Mouse (Mus musculus) R1 (cell line): Measurements from ENCODE around the gene Nr0b2.

ENCODE experiments used
- DNase-seq: peaks from one replicate; pipeline ENCODE4 v3.0.0-alpha.2; 2018; ENCODE audit warnings: low read depth, low spot score

Gene Nr0b2

DNA sequence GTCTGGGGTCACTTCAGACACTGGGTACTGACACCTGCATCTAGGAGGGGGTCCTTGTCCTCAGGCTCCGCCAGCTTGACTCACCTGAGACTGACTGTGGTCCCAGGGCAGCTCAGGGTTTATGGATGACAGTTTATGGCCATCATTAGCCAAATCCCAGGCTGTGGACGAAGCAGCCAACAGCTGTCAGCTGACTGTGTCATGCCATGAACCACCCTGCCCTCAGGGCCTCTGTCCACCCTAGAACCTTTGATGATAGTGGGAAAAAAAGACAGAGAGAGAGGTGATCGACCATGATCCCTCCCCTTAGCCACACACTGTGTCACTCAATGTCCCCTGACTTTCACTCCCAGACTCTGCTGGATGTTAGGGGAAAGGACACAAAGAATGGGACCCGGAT lies 8.4 kb downstream of the Nr0b2 start:
- DNase-seq: no peak

DNA sequence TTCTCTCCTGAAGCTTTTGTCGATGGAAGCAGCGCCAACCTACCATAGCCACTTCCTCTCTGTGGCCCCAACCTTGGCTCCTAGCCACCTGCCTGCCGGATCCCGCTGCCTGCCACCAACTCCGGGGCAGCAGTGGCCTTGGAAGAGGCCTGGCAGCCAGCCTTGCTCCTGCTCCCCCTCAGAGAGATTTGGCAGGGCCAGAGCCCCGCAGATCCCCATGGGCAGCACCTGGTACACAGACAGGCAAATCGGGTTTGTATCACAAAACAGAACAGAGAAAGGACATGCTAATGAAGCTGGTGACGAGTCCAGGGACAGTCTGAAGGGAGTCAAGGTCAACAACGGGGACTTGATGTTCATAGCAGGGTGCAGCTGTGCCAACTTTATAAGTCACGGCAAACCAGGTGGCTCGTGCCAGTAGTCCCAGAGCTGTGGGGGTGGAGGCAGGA lies 10.0 kb downstream of the Nr0b2 start:
- peak; percentile 24 for DNase-seq

DNA sequence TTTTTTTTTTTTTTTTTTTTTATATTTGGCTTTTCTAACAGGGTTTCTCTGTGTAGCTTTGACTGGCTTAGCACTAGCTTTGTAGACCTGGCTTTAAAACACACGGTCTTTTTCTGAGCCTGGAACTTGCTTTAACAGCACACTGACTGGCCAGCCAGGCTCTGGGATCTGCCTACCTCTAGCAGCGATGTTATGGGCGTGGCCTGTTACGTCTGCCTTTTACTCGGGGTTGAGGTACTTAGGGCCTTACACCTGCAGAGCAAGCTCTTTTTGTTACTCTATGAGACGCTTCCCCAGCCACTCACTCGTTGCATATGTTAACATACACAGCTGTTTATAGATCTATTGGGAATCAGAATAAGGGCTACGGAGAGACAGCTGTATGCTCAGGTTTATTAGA lies 14.1 kb downstream of the Nr0b2 start:
- DNase-seq: peak; percentile 83

DNA sequence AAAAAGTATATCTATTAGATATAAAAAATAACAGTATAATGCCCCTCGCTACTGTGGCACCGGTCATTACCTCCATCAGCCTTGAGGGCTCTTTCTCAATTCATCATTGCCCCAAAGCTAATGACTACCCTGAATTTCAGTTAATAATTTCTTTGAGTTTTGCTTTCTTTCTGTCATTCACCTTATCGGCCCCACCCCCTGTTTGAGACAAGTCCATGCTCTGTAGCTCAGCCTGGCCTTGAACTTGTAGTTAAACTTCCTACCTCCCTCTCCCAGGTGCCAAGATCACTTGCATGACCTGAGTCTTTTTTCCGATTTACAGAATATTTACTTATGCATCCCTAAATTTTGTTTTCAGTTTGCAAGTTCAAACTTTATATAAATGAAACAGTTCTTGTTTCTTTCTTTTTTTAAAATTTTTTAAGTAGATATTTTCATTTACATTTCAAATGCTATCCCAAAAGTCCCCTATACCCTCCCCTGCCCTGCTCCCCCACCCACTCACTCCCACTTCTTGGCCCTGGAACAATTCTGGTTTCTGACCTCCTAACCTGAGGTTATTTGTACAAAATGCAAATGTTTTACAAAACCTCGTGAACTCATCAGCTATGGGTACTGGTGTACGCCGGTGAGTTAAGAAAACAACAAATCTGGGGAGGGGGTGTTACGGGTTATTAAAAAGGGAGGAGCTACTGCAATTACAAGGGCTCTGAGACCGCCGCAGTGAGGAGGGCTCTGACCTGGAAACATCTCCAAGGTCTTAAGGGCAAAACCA lies 16.3 kb downstream of the Nr0b2 start:
- no peak for DNase-seq

DNA sequence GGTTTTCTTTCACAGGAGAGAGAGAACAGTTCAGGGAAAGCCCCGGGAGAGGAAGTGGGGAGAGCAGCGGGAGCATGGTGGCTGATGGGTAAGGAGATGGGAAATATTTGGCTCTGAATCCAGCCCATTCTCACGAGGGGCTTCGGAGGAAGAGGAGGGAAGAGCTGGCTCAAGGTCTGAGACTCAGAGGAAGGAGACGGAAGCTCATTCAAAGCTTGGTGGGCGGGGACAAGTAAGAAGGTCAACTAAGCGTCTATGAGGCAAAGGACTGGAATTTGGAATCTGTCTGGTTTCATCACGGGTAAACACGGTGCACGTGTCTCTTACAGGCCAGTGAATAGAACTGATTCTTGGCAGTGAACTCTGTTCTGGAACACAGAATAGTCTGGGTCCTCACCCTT lies 16.9 kb downstream of the Nr0b2 start:
- peak; percentile 89 for DNase-seq

DNA sequence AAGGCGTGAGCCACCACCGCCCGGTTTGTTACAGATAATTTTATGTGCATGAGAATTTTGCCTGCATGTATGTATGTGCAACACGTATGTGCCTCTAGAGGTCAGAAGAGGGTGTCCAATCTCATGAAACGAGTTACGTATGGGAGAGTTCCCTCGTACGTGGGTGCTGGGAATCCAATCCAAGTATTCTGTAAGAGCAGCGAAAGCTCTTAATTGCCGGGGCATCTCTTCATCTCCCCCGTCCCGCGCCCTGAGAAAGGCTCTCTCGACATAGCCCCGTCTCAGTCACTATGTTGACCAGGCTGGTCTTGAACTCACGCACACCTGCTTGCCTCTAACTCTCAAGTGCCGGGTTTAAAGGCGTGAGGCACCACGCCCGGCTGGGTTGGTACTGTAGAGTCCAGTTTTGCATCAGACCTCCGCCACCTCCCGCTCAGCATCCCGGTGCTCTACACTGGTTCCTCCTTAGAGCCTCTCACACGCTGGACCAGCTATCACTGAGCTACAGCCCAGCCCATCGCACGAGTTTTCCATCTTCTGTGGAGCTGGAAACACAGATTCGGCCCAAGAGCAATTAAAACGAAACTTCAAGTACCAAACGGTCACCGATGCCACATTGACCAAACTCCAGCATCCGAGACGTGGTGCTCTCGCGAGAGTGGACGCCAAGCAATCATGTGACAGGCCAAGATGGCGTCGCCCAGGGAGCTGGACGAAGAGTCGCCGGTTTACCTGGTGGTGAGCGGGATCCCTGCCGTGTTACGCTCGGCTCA lies 21.1 kb downstream of the Nr0b2 start, which contains the start of gene Gpatch3:
TSS of gene Gpatch3 (plus strand) at position 676 of the 773 bp plus-strand sequence.
- DNase-seq: peak; percentile 95

DNA sequence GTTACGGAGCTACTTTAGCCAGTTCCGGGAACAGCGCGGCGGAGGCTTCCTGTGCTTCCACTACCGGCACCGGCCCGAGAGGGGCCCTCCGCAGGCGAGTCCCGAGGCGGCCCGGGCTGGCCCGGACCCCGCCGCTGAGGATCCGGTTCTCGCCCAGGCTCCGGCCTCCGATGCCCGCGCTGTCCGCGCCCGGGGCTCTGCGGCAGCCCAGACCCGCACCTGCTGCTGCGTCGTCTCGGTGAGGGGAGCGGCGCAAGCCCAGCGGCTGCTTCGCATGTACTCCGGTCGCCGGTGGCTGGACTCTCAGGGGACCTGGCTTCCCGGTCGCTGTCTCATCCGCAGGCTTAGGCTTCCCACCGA lies 21.6 kb downstream of the Nr0b2 start:
- no peak for DNase-seq

DNA sequence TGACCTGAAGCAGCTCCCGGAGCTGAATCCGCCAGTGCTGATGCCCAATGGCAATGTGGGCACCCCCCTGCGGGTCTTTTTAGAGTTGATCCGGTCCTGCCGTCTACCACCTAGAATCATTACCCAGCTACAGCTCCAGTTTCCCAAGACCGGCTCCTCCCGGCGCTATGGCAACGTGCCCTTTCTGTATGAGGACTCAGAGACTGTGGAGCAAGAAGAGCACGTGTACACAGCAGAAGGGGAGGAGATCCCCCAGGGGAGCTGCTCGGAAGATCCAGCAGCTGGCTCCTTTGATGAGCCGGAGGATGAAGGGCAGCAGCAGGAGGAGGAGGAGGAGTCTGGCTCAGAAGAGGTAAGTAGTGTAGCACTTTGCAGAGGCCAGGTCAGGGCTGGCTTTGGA lies 24.8 kb downstream of the Nr0b2 start:
- DNase-seq: peak; percentile 90

DNA sequence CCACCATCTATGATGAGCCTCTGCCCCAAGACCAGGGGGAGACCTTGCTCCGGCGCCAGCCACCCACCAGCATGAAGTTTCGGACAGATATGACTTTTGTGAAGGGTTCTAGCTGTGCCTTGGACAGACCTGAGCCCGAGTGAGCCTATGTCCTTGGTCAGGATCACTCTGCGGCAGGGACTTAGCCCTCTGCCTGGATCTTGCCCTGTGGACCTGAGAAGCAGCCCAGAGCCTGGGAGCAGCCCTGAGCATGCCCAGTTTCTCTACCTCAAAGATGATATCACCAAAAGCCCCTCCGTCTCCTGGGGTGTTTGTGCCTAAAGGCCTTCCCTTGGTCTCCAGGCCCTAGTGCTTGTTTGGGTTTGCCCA lies 30.5 kb downstream of the Nr0b2 start:
- DNase-seq: no peak

DNA sequence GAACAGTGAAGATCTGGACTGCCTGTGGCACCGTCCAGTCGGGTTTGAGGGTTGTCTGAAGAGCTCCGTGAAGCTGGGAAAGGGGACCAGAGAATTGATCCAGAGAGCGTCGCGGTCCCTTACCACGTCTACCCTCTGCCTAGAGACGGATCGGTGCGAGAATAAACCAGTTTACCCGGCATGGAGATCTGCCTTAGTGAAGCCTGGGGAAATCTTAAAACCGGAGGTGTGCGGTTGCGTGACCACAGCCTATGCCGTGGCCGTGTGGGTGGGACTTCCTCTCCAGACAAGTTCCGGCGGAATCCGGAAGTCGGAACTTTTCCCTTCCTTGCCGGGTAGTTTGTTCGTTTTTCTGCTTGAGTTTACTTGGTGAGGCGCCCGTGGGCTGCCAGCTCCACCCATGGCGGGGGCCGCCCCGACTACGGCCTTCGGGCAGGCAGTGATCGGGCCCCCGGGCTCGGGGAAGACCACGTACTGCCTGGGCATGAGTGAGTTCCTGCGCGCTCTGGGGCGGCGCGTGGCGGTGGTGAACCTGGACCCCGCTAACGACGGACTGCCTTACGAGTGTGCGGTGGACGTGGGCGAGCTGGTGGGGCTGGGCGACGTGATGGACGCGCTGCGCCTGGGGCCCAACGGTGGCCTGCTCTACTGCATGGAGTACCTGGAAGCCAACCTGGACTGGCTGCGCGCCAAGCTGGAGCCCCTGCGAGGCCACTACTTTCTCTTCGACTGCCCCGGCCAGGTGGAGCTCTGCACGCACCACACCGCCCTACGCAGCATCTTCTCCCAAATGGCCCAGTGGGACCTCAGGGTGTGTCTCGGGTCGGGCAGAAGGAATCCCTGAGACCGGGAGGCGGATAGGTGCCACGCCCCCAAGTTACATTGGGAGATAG lies 31.1 kb downstream of the Nr0b2 start, which contains the start of gene Gpn2:
TSS of gene Gpn2 (plus strand) at position 304 of the 893 bp plus-strand sequence.
- DNase-seq: peak; percentile 96

DNA sequence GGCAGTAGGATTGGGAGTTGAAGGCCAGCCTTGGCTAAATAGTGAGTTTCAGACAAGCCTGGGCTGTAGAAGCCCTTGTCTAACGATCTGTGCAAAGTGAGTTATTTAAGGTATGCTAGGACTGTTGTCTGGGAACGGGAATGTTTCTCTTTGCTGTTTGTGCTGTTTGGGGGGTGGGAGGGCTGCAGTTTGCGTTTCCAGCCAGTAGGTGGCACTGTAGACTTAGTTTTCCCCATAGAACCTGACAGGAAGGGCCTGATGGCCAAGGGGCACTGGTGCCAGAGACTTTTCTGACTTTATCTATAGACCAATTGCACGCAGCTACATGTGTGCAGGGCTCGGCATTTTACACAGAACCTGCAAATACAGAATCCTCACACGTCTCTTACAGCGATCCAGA lies 39.4 kb downstream of the Nr0b2 start:
- DNase-seq: peak; percentile 60

DNA sequence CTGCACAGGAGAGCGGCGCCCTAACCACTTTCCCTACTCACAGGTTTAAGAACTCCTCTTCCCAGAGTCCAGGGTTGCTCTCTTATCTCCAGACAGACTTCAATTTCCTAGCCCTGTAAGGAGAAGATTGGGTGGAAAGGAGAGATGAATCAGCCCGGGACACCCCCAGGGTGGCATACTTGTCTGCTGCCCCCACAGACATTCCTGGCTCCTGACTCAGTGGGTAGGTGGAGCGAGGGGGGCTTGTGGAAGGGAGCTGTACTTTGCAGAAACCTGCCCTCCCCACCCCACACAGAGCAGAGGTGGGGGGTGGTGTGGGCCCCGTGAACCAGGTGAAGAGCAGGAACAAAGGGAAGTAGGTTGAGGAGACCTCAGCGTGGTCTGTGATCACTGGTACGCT lies 42.4 kb downstream of the Nr0b2 start:
- DNase-seq: no peak

DNA sequence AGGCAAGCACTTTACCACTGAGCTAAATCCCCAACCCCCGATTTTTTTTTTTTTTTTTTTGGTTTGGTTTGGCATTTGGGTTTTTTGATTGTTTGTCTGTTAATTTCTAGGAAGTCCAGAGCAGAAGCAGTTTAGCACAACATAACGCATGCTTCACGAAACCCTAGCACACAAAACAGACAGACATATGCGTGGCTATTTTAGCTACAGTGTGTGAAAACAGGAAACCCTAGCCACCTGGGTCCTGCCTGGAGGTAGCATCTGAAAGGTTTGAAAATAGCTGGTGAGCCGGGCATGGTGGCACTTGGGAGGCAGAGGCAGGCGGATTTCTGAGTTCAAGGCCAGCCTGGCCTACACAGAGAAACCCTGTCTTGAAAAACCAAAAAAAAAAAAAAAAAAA lies 42.9 kb downstream of the Nr0b2 start:
- DNase-seq: no peak

DNA sequence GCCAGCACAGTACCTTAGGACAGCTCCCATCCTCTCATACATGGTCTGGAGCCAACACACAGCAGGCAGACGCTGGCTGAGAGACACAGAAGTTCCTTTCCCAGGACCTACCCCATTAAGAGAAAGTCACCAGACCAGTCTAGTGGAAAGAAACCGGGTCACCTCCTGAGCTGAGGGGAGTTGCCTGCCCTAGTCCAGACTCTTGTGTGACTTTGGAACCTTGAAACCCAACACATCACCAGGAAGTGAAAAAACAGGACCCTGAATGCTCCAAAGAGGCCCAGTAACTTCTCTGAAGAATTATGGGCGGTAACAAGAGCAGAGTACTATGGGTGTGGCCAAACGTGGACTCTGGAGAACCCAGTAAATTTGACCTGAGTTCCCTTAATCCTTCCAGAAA lies 45.4 kb downstream of the Nr0b2 start:
- DNase-seq: peak; percentile 77

DNA sequence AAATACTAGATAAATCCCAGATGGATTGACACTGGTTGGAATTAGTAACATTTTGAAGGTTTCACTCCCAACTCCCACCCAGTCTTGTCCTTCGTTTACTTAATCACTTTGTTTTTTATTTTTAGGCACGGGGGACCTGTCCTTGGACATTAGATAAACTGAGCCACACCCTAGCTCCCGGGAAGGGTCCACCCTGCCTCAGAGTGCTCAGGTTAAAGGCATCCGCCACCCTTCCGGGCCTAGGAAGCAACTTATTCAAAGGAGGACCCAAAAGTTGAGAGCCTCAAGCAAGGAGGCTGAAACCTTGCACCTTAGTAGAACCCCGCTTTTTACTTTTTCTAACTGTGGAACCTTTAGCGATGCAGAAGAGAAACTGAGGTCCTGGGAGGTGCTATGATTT lies 45.9 kb downstream of the Nr0b2 start:
- DNase-seq: peak; percentile 48

DNA sequence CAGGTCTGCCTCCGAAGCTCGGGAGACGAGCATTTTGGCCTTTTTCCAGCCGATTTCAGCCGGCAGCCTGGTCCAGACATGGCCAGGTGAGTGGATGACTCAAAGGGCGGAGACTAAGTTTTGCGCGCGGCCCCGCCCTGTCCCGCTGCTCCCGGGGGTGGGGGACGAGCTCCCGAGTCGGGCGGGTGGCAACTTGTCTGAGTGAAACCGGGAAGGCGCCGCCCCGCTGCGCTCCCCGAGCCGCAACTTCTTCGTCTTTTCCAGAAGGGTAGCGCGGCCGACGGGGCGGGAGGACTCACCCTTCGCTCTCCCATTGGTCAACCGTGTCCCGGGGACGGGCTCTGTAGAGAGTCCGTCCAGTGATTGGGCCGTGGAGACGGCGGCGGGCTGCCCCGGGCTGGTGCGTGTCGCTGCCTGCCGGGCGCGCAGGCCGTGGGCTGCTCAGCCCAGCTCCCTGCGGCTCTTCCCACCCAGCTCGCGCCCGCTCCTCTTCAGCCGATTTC lies 46.4 kb downstream of the Nr0b2 start:
- peak; percentile 88 for DNase-seq

DNA sequence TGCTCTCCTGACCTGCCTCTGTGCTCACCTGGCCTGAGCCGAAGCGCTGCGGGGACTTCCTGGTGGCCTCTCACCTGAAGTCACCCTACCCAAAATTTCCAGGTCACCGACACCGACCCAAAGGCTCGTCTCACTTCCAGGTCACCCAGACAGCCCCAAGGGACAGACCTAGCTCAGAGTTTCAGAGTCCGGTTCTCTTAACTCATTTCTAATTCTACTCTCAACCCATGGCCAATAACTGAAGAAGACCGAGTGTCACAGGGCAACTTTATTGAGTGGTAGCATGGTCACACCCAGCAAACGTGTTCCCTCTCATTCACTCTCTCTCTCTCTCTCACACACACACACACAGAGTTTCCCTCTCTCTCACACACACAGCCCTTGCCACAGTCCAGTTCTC lies 47.1 kb downstream of the Nr0b2 start:
- no peak for DNase-seq

DNA sequence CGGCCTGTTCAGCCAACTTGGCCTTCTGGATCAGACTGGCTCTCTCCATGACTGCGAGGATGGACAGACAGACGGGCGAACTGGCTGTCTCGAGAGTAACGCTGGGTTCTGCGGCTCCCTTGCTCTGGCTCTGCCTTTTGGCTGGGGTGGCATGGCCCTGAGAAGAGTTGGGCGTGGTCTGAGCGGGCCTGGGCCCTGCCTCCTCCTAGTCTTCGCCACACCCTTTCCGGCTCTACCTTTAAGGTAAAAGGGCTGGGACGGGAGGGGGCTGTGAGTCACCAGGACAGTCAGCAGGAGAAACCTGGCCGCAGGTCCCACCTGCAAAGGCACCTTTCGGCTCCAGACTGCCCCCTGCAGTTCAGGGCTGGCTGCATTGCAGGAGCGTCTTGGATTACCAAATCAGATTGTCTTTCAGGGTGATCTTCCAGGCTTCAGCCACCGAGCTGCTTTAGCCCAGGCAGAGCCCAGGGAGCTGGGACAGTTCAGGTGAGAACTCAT lies 48.6 kb downstream of the Nr0b2 start, which contains the start of gene Sfn:
TSS of gene Sfn (minus strand) at position 448 of the 498 bp plus-strand sequence.
- DNase-seq: peak; percentile 89

DNA sequence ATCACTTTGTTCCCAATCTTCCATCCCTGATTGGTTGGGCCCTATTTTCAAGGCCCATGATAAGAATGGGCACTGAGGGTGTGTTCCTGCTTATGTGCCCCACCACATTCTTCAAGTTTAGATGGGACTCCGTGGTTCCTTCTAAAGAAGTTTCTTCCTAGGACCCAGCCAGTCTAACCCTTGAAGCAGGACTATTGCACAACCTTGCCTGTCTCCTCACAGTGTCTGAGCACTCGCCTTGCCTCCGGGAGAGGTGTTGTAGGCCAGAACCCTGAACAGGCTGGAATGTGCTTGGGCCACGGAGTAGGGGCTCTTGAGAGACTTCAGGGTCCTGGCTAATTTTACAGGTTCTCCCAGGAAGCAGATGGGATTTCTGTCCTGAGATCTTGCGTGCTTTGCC lies 49.9 kb downstream of the Nr0b2 start:
- no peak for DNase-seq

DNA sequence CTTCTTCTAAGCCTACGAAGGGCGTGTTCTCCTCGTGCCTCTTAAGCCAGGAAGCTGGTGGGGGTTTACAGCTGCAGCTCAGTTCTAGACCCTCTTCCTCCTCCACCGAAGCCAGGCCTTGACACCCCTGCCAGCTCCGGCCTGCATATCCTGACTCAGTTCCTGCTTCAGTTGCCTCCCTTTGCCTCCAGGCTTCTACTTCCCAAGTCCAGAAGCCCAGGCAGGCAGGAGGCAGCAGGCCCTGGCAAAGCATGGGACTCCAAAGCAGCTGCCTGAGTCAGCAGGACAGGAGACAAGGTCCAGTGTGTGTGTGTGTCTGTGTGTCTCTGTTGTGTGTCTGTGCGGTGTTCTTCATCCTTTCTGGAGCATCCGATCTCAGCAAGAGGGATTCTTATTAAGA lies 51.0 kb downstream of the Nr0b2 start:
- DNase-seq: no peak

DNA sequence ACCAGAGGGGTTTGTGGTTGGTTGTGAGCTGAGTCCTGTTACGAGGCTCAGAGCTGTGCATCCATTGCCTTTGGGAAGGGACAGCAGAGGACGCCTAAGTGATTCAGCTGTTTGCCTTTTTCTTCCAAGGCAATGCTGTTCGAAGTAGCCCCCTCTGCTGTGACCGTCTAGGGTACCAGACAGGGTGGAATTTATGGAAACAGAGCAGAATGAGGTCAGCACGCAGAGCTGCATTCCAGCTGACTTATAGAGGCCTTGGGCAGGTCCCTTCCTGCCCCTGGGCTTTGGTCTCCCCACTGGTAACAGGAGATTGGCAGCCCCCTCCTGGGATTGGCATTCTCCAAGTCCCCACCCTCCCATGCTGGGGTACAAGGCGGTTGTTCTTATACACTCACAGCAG lies 51.7 kb downstream of the Nr0b2 start:
- DNase-seq: peak; percentile 62
